12 mouse cellular contexts compared by ENCODE assay signal in the genomic region with DNA sequence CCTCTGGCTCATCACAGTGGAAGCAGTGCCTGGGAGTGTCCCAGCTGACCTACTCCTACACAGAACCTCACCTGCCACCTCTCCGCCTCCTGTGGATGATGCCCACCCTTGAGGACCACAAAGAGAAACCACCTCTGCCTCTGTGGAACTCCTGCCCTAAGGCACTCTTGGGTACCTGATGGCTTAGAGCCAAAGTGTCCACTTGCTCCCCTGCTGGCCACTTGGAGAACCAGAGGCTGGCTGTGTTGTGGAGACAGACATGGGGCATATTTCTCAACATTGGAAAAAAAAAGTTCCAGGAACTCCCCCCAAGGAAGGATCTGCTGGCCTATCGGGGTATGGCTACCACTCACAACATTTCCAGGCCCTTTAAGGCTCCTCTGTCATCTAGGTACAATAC. TPM values are rescaled to one million over a fixed set of nuclear protein-coding genes. Genes with fewer than 3 reads are reported as not detected.
DNase-seq lines count a peak whose midpoint lies in the region; ATAC-seq and TF ChIP-seq lines count a peak whose summit lies in the region.
"Had no signal": no experiment of that assay in that cellular context is flagged by ENCODE, and none has a peak within 500 bp of the region (broad histone marks: within the 10 kb centered on the region; RNA-seq: fewer than 3 reads in every experiment).

No protein-coding gene starts in this region.

- H3K27me3 ChIP-seq in liver, embryonic 14.5 days (ENCODE audit: control insufficient read depth, insufficient read depth, low read length), result no peaks in the 10 kb centered on the region
- no peaks in the 10 kb centered on the region for H3K27me3 ChIP-seq in liver, embryonic 12.5 days (replicated peaks)
- no peaks in the 10 kb centered on the region for H3K27me3 ChIP-seq in midbrain, embryonic 11.5 days (ENCODE audit: control insufficient read depth, insufficient read depth, low read length)
- H3K27me3 ChIP-seq: hindbrain, embryonic 15.5 days; stomach, embryonic 15.5 days had no signal

- intact Hi-C loops in gastrocnemius, adult 2 months (cut with DNase I), result no loop called here

- H3K9me3 ChIP-seq in liver, embryonic 14.5 days (ENCODE audit: control insufficient read depth, low read length), result no peaks in the 10 kb centered on the region
- no peaks in the 10 kb centered on the region for H3K9me3 ChIP-seq in liver, embryonic 12.5 days (replicated peaks)
- no peaks in the 10 kb centered on the region for H3K9me3 ChIP-seq in midbrain, embryonic 11.5 days (ENCODE audit: control insufficient read depth, low read length)
- H3K9me3 ChIP-seq: hindbrain, embryonic 15.5 days; stomach, embryonic 15.5 days had no signal

- 73% methylated on average over 2 of the region's 2 CpGs for WGBS in liver, embryonic 14.5 days (ENCODE audit: insufficient replicate concordance)
- 77% methylated on average over 2 of the region's 2 CpGs for WGBS in liver, embryonic 12.5 days (ENCODE audit: insufficient replicate concordance)
- 97% methylated on average over 2 of the region's 2 CpGs for WGBS in midbrain, embryonic 11.5 days

- no peak overlapping the region for H3K4me3 ChIP-seq in gastrocnemius, adult 2 months
- H3K4me3 ChIP-seq in liver, embryonic 14.5 days (ENCODE audit: insufficient read depth in 1 of 2, low read depth in 2 of 2, low read length in 2 of 2), result no peak overlapping the region
- no peak overlapping the region for H3K4me3 ChIP-seq in liver, embryonic 12.5 days
- H3K4me3 ChIP-seq in midbrain, embryonic 11.5 days (ENCODE audit: low read depth, low read length), result no peak overlapping the region
- H3K4me3 ChIP-seq: hindbrain, embryonic 15.5 days; stomach, embryonic 15.5 days had no signal

- H3K36me3 ChIP-seq in liver, embryonic 14.5 days (replicated peaks; ENCODE audit: control insufficient read depth, insufficient read depth, low read depth), result no peaks in the 10 kb centered on the region
- H3K36me3 ChIP-seq in liver, embryonic 12.5 days, result no peaks in the 10 kb centered on the region
- H3K36me3 ChIP-seq in midbrain, embryonic 11.5 days (ENCODE audit: control insufficient read depth, insufficient read depth, low read length), result no peaks in the 10 kb centered on the region
- H3K36me3 ChIP-seq: hindbrain, embryonic 15.5 days; stomach, embryonic 15.5 days had no signal

- H3K27ac ChIP-seq in gastrocnemius, adult 2 months, result no peak overlapping the region
- no peak overlapping the region for H3K27ac ChIP-seq in liver, embryonic 14.5 days
- H3K27ac ChIP-seq in liver, embryonic 12.5 days, result no peak overlapping the region
- no peak overlapping the region for H3K27ac ChIP-seq in midbrain, embryonic 11.5 days (ENCODE audit: low read depth, low read length)
- H3K27ac ChIP-seq: hindbrain, embryonic 15.5 days; macrophage; stomach, embryonic 15.5 days had no signal

- H3K4me2 ChIP-seq in liver, embryonic 14.5 days (ENCODE audit: low read depth), result no peak overlapping the region
- H3K4me2 ChIP-seq in liver, embryonic 12.5 days, result no peak overlapping the region
- H3K4me2 ChIP-seq in midbrain, embryonic 11.5 days, result no peak overlapping the region
- H3K4me2 ChIP-seq: hindbrain, embryonic 15.5 days; stomach, embryonic 15.5 days had no signal

- H3K4me1 ChIP-seq in liver, embryonic 14.5 days (replicated peaks; ENCODE audit: control insufficient read depth in 2 of 2, insufficient read depth in 2 of 2, low read length in 1 of 2), result peaks cover 0 to 6% of the 10 kb centered on the region in 2 experiments; a peak in 1 of 4 replicates
- H3K4me1 ChIP-seq in liver, embryonic 12.5 days, result peaks cover 37% of the 10 kb centered on the region
- H3K4me1 ChIP-seq in midbrain, embryonic 11.5 days (ENCODE audit: control insufficient read depth, insufficient read depth, low read length), result peaks cover 6% of the 10 kb centered on the region
- H3K4me1 ChIP-seq: hindbrain, embryonic 15.5 days had no signal

- no peak for ATAC-seq in liver, embryonic 14.5 days (ENCODE audit: insufficient read depth)
- no peak for ATAC-seq in liver, embryonic 12.5 days
- ATAC-seq in midbrain, embryonic 11.5 days (ENCODE audit: low FRiP score), result no peak

- TF ChIP-seq EP300 in liver, embryonic 14.5 days (IDR thresholded peaks at IDR 0.05; ENCODE audit: low read depth), result no peak

- H3K9ac ChIP-seq in liver, embryonic 14.5 days (replicated peaks), result no peak overlapping the region
- H3K9ac ChIP-seq in liver, embryonic 12.5 days, result no peak overlapping the region
- H3K9ac ChIP-seq in midbrain, embryonic 11.5 days (ENCODE audit: low read length), result no peak overlapping the region
- H3K9ac ChIP-seq: hindbrain, embryonic 15.5 days; stomach, embryonic 15.5 days had no signal

- no peak for DNase-seq in gastrocnemius, adult 2 months
- DNase-seq in gastrocnemius, postnatal 10 days, result no peak
- DNase-seq in liver, embryonic 14.5 days (ENCODE audit: low read depth in 3 of 3, low spot score in 3 of 3), result no peak
- DNase-seq in kidney, postnatal 10 days, result peak; percentile 63
- DNase-seq in lung, postnatal 36 days, result peak; percentile 58
- DNase-seq in midbrain, embryonic 11.5 days (ENCODE audit: low spot score, missing footprints), result no peak
- no peak for DNase-seq in frontal cortex, postnatal 14 days (ENCODE audit: low spot score in 2 of 2)
- DNase-seq: right cerebral cortex, adult 18-20 months had no signal

- peak; percentile 39 for TF ChIP-seq CTCF in gastrocnemius, adult 2 months (IDR thresholded peaks at IDR 0.05)
- TF ChIP-seq CTCF in liver, embryonic 14.5 days (IDR thresholded peaks at IDR 0.05; ENCODE audit: low read depth), result peak; percentile 63

RNA-seq across cellular contexts. Expression of gene Col18a1, which starts 22.0 kb away (rescaled TPM):
- total RNA-seq in gastrocnemius, adult 2 months (2021), result 1 to 10 TPM; 3.8 to 6.0 TPM
- 10 to 100 TPM; 34.6 to 45.0 TPM for total RNA-seq in gastrocnemius, postnatal 10 days (2021)
- polyA plus RNA-seq in liver, embryonic 14.5 days (2012; rRNA removed), result 24.6 and 34.7 TPM in 2 replicates
- 31.4 and 41.2 TPM in 2 replicates for polyA plus RNA-seq in liver, embryonic 14.5 days (2014; fragmentation: Nextera tagmentation; extraction: Ambion mirVana)
- 38.3 and 42.4 TPM in 2 replicates for polyA plus RNA-seq in liver, embryonic 12.5 days (2016; fragmentation: Nextera tagmentation; extraction: Ambion mirVana)
- 46.8 and 52.2 TPM in 2 replicates for polyA plus RNA-seq in midbrain, embryonic 11.5 days (2014; fragmentation: Nextera tagmentation; extraction: Ambion mirVana)

Comparison
In these comparisons a context has a peak if more than half of its experiments do, and no peak if none do; other contexts are left out.
1. DNase-seq: peak in kidney, postnatal 10 days (single experiment) and lung, postnatal 36 days (single experiment); none in gastrocnemius, adult 2 months (single experiment), gastrocnemius, postnatal 10 days (single experiment), liver, embryonic 14.5 days (0 of 3), midbrain, embryonic 11.5 days (single experiment) and frontal cortex, postnatal 14 days (0 of 2).